Mouse (Mus musculus): Measurements from ENCODE around the gene Ube2c.
A peak's percentile ranks its signal among the peaks of the same experiment; 100 is the strongest.
"Not testable (repeated sequence)": the region's sequence is repeated elsewhere in the genome, so short reads cannot be mapped to it uniquely, and the experiment has no call there.

DNA sequence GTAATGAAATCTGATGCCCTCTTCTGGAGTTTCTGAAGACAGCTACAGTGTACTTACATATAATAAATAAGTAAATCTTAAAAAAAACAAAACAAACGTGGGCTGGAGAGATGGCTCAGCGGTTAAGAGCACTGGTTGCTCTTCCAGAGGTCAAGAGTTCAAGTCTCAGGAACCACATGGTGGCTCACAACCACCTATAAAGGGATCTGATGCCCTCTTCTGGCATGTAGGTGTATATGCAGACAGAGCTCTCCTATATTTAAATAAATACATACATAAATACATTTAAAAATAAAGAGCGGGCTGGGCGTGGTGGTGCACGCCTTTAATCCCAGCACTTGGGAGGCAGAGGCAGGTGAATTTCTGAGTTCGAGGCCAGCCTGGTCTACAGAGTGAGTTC, 28.9 kb downstream of the Ube2c start:
- TF ChIP-seq CTCF (IDR thresholded peaks at IDR 0.05; ENCODE audit: low read depth): peak; percentile 54
- not testable (repeated sequence) for TF ChIP-seq EP300 (IDR thresholded peaks at IDR 0.05; ENCODE audit: low read depth)

All from liver, embryonic 14.5 days (tissue).